Mouse (Mus musculus): Measurements from ENCODE around the gene Gm45213. TPM values are rescaled to one million over a fixed set of nuclear protein-coding genes. Genes with fewer than 3 reads are reported as not detected.

Gm45213 gene
- not detected in 2 replicates for polyA plus RNA-seq (2016; fragmentation: Nextera tagmentation; extraction: Ambion mirVana)

DNA sequence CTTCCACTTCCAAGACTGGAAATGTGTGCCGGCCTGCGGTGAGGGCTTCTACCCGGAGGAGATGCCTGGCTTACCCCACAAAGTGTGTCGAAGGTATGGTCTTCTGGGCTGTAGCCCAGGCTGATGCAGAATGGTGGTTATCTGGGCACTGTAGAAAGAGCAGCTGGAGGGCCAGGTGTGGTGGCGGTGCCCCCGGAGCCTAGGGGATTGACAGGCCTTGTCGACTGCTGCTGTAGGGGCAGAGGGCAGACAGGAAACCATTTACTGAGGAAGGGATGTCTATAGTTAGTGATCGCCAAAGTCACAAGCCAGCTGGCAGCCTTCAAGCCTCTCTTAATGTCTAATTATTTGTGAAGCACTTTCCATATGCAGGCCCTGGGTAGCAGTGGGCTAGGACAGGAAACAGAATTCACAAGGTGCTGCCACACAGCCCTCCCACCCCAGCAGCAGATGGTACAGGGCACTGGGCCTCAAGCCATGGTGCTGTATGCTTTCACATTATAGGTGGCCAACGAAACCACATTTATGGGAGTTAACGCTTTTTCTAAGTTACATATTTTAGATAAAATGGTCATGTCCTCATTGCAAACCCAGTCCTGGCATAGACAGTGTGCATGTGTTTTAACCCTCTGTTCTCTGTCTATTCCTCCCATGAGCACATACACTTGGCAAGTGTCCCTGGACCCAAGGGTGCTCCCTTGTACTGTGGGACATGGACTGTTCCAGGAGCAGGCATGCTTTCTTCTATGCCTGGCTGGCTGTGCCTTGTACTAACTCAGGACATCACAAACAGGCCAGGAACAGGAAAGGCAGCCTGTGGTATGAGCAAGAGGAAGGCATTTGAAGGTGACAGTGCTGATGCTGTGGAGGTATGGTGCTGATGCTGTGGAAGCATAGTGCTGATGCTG is at the start of gene Gm45213:
Gene Gm45213, plus strand, starts transcription at position 51 of the 908 bp plus-strand sequence.
- Histone ChIP-seq H3K9me3 (no peaks in the 10 kb centered on the region), H3K9ac (replicated peaks) (no peak within 1 kb of the TSS), H3K4me2 (replicated peaks) (no peak within 1 kb of the TSS), H3K4me1 (0 out of 2 replicates have a peak, but pooled peaks cover 9% of the 10 kb centered on the region), H3K36me3 (no peaks in the 10 kb centered on the region), H3K27ac (replicated peaks) (no peak within 1 kb of the TSS), H3K4me3 (no peak within 1 kb of the TSS), H3K27me3 (no peaks in the 10 kb centered on the region)
- no peak for ATAC-seq (ENCODE audit: low FRiP score, low read depth)
- 85% methylated on average over 10 of the region's 10 CpGs for WGBS

- Histone ChIP-seq H3K36me3 (no peaks in the 10 kb centered on the region), H3K4me2 (replicated peaks) (no peak overlapping the region), H3K27ac (replicated peaks) (no peak overlapping the region), H3K9me3 (no peaks in the 10 kb centered on the region; the same call in 1 of the 2 replicates), H3K4me3 (no peak overlapping the region), H3K9ac (replicated peaks) (no peak overlapping the region), H3K27me3 (no peaks in the 10 kb centered on the region), H3K4me1 (no peaks in the 10 kb centered on the region)
- 92% methylated on average over 16 of the region's 16 CpGs for WGBS
- ATAC-seq (ENCODE audit: low FRiP score, low read depth), result no peak
Measured at GRCm38 (mm10) chr7:66001035-66001754, 42.2 kb upstream of the Gm45213 start.

GRCm38 (mm10) chr7:66001797-66002196 is 41.6 kb upstream of the Gm45213 start:
- no peaks in the 10 kb centered on the region for H3K4me1 ChIP-seq
- no peak for ATAC-seq (ENCODE audit: low FRiP score, low read depth)
- H3K4me3 ChIP-seq, result no peak overlapping the region
- WGBS, result 80% methylated on average over 3 of the region's 3 CpGs
- no peaks in the 10 kb centered on the region for H3K36me3 ChIP-seq
- no peaks in the 10 kb centered on the region for H3K27me3 ChIP-seq
- no peak overlapping the region for H3K27ac ChIP-seq (replicated peaks)
- H3K4me2 ChIP-seq (replicated peaks), result no peak overlapping the region
- H3K9me3 ChIP-seq, result no peaks in the 10 kb centered on the region; the same call in 1 of the 2 replicates
- no peak overlapping the region for H3K9ac ChIP-seq (replicated peaks)

DNA sequence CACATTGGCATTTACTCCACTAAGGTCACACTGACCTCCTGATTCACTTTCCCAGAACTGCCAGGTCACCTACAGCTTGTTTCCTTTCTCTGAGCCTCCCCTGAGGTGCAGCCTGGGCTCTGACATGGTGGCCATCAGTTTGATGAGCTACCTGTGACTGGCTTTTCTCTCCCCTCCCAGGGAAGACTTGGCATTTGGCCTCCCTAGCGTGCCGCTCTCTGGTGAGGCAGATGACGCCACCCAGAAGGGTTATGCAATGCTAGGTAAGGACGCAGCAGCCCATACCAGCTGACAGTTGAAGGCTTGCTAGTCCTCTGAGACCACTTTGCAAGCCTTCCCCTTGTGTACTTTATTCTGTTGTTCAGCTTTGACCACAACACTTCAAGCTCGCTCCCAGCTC is 40.0 kb upstream of the Gm45213 start:
- no peak overlapping the region for H3K4me2 ChIP-seq (replicated peaks)
- no peak for ATAC-seq (ENCODE audit: low FRiP score, low read depth)
- WGBS, result 90% methylated on average over 5 of the region's 5 CpGs
- H3K27ac ChIP-seq (replicated peaks), result no peak overlapping the region
- no peaks in the 10 kb centered on the region for H3K9me3 ChIP-seq
- no peak overlapping the region for H3K4me3 ChIP-seq
- no peaks in the 10 kb centered on the region for H3K4me1 ChIP-seq
- H3K9ac ChIP-seq (replicated peaks), result no peak overlapping the region
- H3K27me3 ChIP-seq, result no peaks in the 10 kb centered on the region
- H3K36me3 ChIP-seq, result no peaks in the 10 kb centered on the region

DNA sequence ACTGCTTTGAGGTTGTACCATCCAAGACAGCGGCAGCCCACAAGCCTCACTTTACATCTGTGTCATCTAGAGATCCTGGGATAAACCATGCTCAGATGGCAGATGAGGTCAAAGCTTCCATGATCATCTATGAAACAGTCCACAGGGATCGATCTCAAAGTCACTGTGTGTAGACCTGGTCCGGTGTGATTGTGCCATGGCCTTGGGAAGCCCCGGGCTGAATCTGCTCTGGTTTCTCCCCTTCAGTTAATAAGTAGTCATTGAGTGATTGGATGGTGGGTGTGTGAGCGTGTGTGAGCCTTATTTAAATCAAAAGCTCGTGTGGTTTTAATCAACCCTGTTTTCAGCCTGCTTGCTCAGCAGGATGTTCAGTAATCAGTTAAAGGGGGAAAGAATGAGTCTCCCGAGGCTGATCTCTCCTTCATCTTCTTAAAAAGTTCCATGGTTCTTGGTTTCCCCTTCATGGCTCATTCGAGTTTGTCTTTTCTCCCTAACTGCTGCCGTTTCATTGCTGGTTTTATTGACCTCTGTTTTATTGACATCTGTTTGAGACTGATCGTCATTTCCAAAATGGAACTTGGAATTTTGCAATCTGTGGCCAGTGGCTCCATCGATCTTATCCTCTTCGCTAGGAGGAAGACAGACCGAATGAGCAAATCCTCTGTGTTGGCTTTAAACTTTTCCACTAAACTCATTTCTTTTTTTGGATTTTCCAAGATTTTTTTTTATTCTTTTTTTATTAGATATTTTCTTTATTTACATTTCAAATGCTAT is 39.4 kb upstream of the Gm45213 start:
- Histone ChIP-seq H3K4me3 (no peak overlapping the region), H3K27ac (replicated peaks) (no peak overlapping the region), H3K36me3 (no peaks in the 10 kb centered on the region), H3K27me3 (no peaks in the 10 kb centered on the region), H3K4me1 (no peaks in the 10 kb centered on the region), H3K9me3 (no peaks in the 10 kb centered on the region), H3K9ac (replicated peaks) (no peak overlapping the region), H3K4me2 (replicated peaks) (no peak overlapping the region)
- 74% methylated on average over 13 of the region's 13 CpGs for WGBS
- no peak for ATAC-seq (ENCODE audit: low FRiP score, low read depth)

GRCm38 (mm10) chr7:66005066-66005465 is 38.3 kb upstream of the Gm45213 start:
- no peak overlapping the region for H3K4me3 ChIP-seq
- no peaks in the 10 kb centered on the region for H3K36me3 ChIP-seq
- no peak for ATAC-seq (ENCODE audit: low FRiP score, low read depth)
- H3K27me3 ChIP-seq, result no peaks in the 10 kb centered on the region
- H3K4me1 ChIP-seq, result no peaks in the 10 kb centered on the region
- no peak overlapping the region for H3K27ac ChIP-seq (replicated peaks)
- no peak overlapping the region for H3K4me2 ChIP-seq (replicated peaks)
- WGBS, result 92% methylated on average over 10 of the region's 10 CpGs
- no peaks in the 10 kb centered on the region for H3K9me3 ChIP-seq
- no peak overlapping the region for H3K9ac ChIP-seq (replicated peaks)

GRCm38 (mm10) chr7:66008161-66008891 is 35.1 kb upstream of the Gm45213 start:
- WGBS, result 91% methylated on average over 11 of the region's 11 CpGs
- Histone ChIP-seq H3K27me3 (no peaks in the 10 kb centered on the region), H3K36me3 (no peaks in the 10 kb centered on the region), H3K9me3 (no peaks in the 10 kb centered on the region), H3K9ac (replicated peaks) (no peak overlapping the region), H3K4me1 (0 out of 2 replicates have a peak, but pooled peaks cover 13% of the 10 kb centered on the region), H3K27ac (replicated peaks) (no peak overlapping the region), H3K4me3 (no peak overlapping the region), H3K4me2 (replicated peaks) (no peak overlapping the region)
- ATAC-seq (ENCODE audit: low FRiP score, low read depth), result no peak

GRCm38 (mm10) chr7:66008892-66009273 is 34.5 kb upstream of the Gm45213 start:
- Histone ChIP-seq H3K9me3 (no peaks in the 10 kb centered on the region), H3K4me1 (0 out of 2 replicates have a peak, but pooled peaks cover 13% of the 10 kb centered on the region), H3K36me3 (no peaks in the 10 kb centered on the region), H3K4me2 (replicated peaks) (no peak overlapping the region), H3K27ac (replicated peaks) (no peak overlapping the region), H3K9ac (replicated peaks) (no peak overlapping the region), H3K27me3 (no peaks in the 10 kb centered on the region), H3K4me3 (no peak overlapping the region)
- ATAC-seq (ENCODE audit: low FRiP score, low read depth), result no peak
- 85% methylated on average over 16 of the region's 16 CpGs for WGBS

GRCm38 (mm10) chr7:66010518-66010917 is 32.9 kb upstream of the Gm45213 start:
- Histone ChIP-seq H3K4me2 (replicated peaks) (no peak overlapping the region), H3K9ac (replicated peaks) (no peak overlapping the region), H3K4me1 (0 out of 2 replicates have a peak, but pooled peaks cover 13% of the 10 kb centered on the region), H3K27ac (replicated peaks) (no peak overlapping the region), H3K4me3 (no peak overlapping the region), H3K36me3 (no peaks in the 10 kb centered on the region), H3K9me3 (no peaks in the 10 kb centered on the region), H3K27me3 (no peaks in the 10 kb centered on the region)
- WGBS, result 90% methylated on average over 6 of the region's 6 CpGs
- no peak for ATAC-seq (ENCODE audit: low FRiP score, low read depth)

DNA sequence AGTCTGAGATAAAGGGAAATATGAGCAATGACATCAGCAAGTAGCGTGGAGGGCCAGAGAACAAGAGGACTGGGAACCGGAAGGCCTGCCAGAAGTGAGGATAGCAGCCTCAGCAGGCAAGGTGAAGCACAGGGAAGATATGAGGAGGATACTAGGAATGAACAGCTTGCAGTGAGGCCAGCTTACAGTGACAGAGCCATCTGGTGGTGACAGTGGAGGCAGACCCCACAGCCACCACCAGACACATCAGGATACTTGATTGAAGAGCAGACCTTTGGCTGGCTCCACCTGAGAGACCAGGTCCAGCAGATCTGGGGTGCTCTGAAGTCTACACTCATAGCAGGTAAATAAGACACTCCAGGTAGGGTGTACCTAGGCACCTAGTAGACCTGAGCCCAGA is 15.7 kb upstream of the Gm45213 start:
- no peak overlapping the region for H3K9ac ChIP-seq (replicated peaks)
- no peaks in the 10 kb centered on the region for H3K36me3 ChIP-seq
- no peaks in the 10 kb centered on the region for H3K9me3 ChIP-seq
- no peaks in the 10 kb centered on the region for H3K27me3 ChIP-seq
- no peak overlapping the region for H3K4me2 ChIP-seq (replicated peaks)
- H3K4me3 ChIP-seq, result no peak overlapping the region
- ATAC-seq (ENCODE audit: low FRiP score, low read depth), result no peak
- WGBS, result 82% methylated on average over 2 of the region's 2 CpGs
- H3K27ac ChIP-seq (replicated peaks), result no peak overlapping the region
- H3K4me1 ChIP-seq, result no peaks in the 10 kb centered on the region

- Histone ChIP-seq H3K27me3 (no peaks in the 10 kb centered on the region), H3K4me2 (replicated peaks) (no peak overlapping the region), H3K4me1 (no peaks in the 10 kb centered on the region), H3K36me3 (no peaks in the 10 kb centered on the region), H3K4me3 (no peak overlapping the region), H3K9me3 (no peaks in the 10 kb centered on the region), H3K27ac (replicated peaks) (no peak overlapping the region), H3K9ac (replicated peaks) (no peak overlapping the region)
- ATAC-seq (ENCODE audit: low FRiP score, low read depth), result no peak
- WGBS, result 67% methylated on average over 6 of the region's 6 CpGs
Measured at GRCm38 (mm10) chr7:66028766-66029512, 14.5 kb upstream of the Gm45213 start.

All from midbrain, embryonic 12.5 days (tissue).